Mouse (Mus musculus) limb, embryonic 10.5 days (tissue): ENCODE data around the gene Zfp747. TPM values are rescaled to one million over a fixed set of nuclear protein-coding genes. Genes with fewer than 3 reads are reported as not detected.

Experiments used
- DNase-seq: peaks from one replicate; pipeline ENCODE4 v3.0.0-alpha.2; 2017; ENCODE audit warnings: low spot score
- H3K27ac ChIP-seq: fragments of 300-500 bp; sonication (generic); 2 replicates; pipeline ENCODE4 v1.5.1; 2016; ENCODE audit warnings: mild to moderate bottlenecking
- H3K27me3 ChIP-seq: fragments of 300-500 bp; sonication (generic); 2 replicates; pipeline ENCODE4 v1.6.1; 2016; ENCODE audit warnings: low read depth, mild to moderate bottlenecking; ENCODE audit not compliant: poor library complexity, severe bottlenecking
- H3K36me3 ChIP-seq: fragments of 300-500 bp; sonication (generic); 2 replicates; pipeline ENCODE4 v1.6.1; 2016; ENCODE audit warnings: mild to moderate bottlenecking, moderate library complexity
- H3K4me1 ChIP-seq: fragments of 300-500 bp; sonication (generic); 2 replicates; pipeline ENCODE4 v1.6.1; 2016
- H3K4me3 ChIP-seq: fragments of 300-500 bp; sonication (generic); 2 replicates; pipeline ENCODE4 v1.5.1; 2016; ENCODE audit warnings: mild to moderate bottlenecking, moderate library complexity
- H3K9me3 ChIP-seq: fragments of 300-500 bp; sonication (generic); replicated peaks from 2 replicates; pipeline ENCODE4 v1.6.1; 2016; ENCODE audit warnings: mild to moderate bottlenecking
- WGBS: fragments of 180-500 bp; shearing (Covaris S2); methylation state at CpG from one replicate; pipeline ENCODE4 v1.1.7; 2016; 5-methylcytosine and 5-hydroxymethylcytosine counted together
- polyA plus RNA-seq: library from polyadenylated mRNA; unstranded; fragments of >200 nt; fragmentation: Nextera tagmentation; extraction: Ambion mirVana; gene quantifications from 2 replicates; pipeline ENCODE4 v1.2.1, GENCODE M21; 2016

Zfp747 gene
- polyA plus RNA-seq, 1 experiment from 2014 or later: 9.5 TPM

DNA sequence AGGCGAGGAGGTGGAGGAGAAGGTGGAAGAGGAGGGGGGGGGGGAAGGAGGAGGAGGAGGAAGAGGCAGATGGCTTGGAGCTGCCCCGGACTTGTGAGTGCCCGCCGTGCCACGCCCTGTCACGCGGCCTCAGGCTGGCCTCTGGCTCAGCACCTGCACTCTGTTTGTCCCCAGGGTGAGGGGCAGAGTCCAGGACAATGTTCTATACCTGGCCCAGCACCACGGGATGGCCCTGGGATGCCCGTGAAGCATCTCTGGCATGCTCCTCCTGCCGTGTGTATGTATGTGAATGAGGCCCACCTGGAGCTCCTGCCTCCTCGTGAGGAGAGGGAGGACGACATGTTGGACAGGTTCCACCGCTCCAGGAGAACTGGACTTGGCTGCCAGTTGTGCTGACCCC is 14.4 kb downstream of the Zfp747 start:
- no peak overlapping the region for H3K27ac ChIP-seq
- H3K4me3 ChIP-seq: no peak overlapping the region
- no peak for DNase-seq
- H3K36me3 ChIP-seq: no peaks in the 10 kb centered on the region
- 55% methylated on average over 13 of the region's 13 CpGs for WGBS
- peaks cover 52% of the 10 kb centered on the region for H3K27me3 ChIP-seq
- H3K4me1 ChIP-seq: peaks cover 10% of the 10 kb centered on the region
- H3K9me3 ChIP-seq: no peaks in the 10 kb centered on the region

DNA sequence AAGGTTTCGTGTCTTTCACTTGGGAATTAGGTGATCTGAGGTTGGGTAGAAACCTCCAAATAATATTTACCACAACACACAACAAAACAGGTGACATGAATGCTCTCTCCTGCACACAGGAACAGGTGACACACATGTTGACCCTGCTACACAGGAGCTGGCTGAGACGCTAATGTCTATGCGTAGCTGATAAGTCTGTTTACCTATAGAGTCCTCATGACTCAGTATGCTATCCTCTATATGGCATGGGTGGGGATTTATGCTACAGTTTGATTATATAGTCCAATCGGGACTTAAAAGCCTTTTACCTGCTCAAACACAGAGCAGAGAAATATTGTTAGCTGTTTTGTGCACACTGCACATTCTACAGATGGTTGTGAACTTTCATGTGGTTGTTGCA is 15.6 kb downstream of the Zfp747 start:
- no peak overlapping the region for H3K4me3 ChIP-seq
- peaks cover 10% of the 10 kb centered on the region for H3K4me1 ChIP-seq
- H3K36me3 ChIP-seq: no peaks in the 10 kb centered on the region
- H3K9me3 ChIP-seq: no peaks in the 10 kb centered on the region
- peaks cover 48% of the 10 kb centered on the region for H3K27me3 ChIP-seq
- no peak for DNase-seq
- WGBS: 83% methylated on average over 4 of the region's 4 CpGs
- no peak overlapping the region for H3K27ac ChIP-seq

DNA sequence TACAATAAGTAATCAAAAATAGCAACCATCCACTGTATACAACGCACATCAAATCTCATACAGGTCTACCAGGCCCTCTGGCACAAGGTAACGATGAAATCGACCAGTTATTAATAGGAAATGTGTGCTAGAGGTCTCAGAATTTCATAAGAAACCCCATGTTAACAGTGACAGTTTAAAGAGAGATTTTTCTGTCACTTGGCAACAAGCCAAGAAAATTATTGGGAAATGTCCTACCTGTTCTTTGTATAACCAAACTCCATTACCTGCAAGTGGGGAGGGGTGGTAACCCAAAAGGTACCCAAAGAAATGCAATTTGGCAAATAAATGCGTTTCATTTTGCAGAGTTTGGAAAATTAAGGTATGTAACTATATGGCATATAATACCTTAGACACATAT is 17.4 kb downstream of the Zfp747 start:
- Histone ChIP-seq H3K27me3 (peaks cover 30% of the 10 kb centered on the region), H3K4me3 (no peak overlapping the region), H3K27ac (no peak overlapping the region), H3K4me1 (peaks cover 3% of the 10 kb centered on the region), H3K9me3 (no peaks in the 10 kb centered on the region), H3K36me3 (no peaks in the 10 kb centered on the region)
- no peak for DNase-seq
- 72% methylated on average over 4 of the region's 4 CpGs for WGBS

DNA sequence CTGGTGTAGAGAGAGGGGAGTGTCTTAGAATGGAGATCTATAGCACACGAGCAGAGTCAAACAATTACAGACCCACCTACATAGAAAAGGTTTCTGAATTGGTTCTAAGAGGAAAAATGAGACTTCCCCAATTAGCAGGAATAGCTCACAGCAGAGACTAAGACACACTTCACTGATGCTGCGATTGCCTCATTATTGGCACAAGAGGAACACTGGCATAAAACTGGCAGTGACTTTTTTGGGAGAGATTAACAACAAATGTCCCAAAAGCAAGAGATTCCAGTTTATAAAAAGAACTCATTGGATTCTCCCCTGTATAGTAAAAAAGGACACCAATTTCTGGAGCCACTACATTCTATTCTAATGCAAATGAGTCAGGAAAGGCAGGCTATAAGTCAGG is 18.0 kb downstream of the Zfp747 start:
- H3K4me1 ChIP-seq: no peaks in the 10 kb centered on the region
- no peak for DNase-seq
- peaks cover 24% of the 10 kb centered on the region for H3K27me3 ChIP-seq
- WGBS: 73% methylated on average over 2 of the region's 2 CpGs
- H3K4me3 ChIP-seq: no peak overlapping the region
- no peak overlapping the region for H3K27ac ChIP-seq
- no peaks in the 10 kb centered on the region for H3K9me3 ChIP-seq
- H3K36me3 ChIP-seq: no peaks in the 10 kb centered on the region

DNA sequence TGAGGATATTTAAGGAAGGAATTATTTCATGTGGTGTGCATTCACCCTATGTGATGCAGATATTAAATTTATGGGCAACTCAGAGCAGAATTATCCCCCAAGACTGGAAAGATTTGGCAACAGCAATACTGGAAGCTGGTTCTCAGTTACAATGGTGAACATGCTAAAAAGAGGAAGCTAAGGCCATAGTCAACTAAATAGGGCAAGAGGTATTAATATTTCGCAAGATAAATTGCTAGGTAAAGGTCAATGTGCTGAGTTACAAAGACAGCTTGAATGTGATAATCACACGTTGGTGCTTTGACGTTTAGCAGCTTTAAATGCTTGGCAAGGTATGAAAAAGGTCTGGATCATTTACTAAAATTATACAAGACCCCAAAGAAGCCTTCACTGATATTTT is 20.1 kb downstream of the Zfp747 start:
- no peak overlapping the region for H3K27ac ChIP-seq
- 70% methylated on average over 3 of the region's 3 CpGs for WGBS
- H3K27me3 ChIP-seq: peaks cover 6% of the 10 kb centered on the region; the same call in 1 of the 2 replicates
- H3K9me3 ChIP-seq: no peaks in the 10 kb centered on the region
- H3K4me3 ChIP-seq: no peak overlapping the region
- no peaks in the 10 kb centered on the region for H3K36me3 ChIP-seq
- no peaks in the 10 kb centered on the region for H3K4me1 ChIP-seq
- no peak for DNase-seq

DNA sequence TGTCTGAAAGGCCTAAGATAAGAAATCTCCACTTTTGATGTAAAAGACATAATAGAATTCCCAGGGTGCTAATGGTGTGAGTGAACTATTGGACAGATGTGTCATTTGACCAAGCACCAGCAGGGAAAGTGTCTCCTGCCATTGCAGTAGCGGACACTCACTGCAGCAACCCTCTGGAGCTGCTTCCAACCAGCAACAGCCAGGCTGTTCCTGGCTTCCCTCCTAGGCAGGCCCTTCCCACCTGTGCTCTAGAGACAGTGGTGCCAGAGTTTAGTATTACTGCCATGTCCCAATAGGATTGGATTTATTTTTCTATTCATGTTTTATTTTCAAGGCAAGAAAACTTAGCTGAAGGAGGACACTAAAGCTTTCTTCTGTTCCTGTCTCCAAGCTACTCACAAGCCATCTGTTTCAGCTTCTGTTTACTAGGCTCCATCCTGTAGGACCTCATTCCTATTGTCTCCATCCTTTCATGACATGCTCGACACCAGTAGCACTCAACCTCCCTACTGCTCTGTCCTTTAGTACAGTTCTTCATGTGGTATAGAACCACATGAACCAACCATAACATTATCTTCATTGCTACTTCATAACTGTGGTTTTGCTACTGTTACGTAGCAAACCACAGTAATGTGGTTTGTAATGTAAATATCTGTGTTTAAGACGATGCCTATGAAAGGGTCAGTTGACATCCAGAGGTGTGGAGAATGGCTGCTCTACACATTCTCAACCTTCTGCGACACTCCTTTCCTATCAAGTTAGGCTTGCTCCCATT is 24.4 kb downstream of the Zfp747 start:
- Histone ChIP-seq H3K9me3 (no peaks in the 10 kb centered on the region), H3K27me3 (no peaks in the 10 kb centered on the region), H3K4me1 (peaks cover 14% of the 10 kb centered on the region), H3K27ac (no peak overlapping the region), H3K4me3 (no peak overlapping the region), H3K36me3 (no peaks in the 10 kb centered on the region)
- DNase-seq: no peak
- WGBS: 92% methylated on average over 5 of the region's 5 CpGs

DNA sequence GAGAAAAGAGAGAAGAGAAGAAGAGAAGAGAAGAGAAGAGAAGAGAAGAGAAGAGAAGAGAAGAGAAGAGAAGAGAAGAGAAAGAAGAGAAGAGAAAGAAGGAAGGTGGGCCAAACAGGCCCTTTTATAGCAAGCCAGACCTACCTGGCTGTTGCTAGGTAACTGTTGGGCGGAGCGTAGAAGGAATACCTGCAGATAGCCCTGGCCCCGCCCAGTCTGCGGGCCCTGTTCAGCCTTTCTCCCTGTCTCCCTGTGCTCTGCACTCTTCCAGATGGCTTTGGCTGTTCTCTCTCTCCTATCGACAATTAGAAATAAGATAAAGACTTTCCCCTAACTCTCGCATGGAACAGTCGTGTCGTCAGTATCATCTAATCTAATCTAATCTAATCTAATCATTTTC is 29.2 kb downstream of the Zfp747 start:
- Histone ChIP-seq H3K4me1 (peaks cover 38% of the 10 kb centered on the region), H3K4me3 (peak overlapping the region; percentile 92), H3K27me3 (no peaks in the 10 kb centered on the region), H3K27ac (peak overlapping the region; percentile 98; the same call in 1 of the 2 replicates), H3K9me3 (no peaks in the 10 kb centered on the region), H3K36me3 (peaks cover 27% of the 10 kb centered on the region)
- DNase-seq: no peak
- WGBS: 15% methylated on average over 8 of the region's 8 CpGs

DNA sequence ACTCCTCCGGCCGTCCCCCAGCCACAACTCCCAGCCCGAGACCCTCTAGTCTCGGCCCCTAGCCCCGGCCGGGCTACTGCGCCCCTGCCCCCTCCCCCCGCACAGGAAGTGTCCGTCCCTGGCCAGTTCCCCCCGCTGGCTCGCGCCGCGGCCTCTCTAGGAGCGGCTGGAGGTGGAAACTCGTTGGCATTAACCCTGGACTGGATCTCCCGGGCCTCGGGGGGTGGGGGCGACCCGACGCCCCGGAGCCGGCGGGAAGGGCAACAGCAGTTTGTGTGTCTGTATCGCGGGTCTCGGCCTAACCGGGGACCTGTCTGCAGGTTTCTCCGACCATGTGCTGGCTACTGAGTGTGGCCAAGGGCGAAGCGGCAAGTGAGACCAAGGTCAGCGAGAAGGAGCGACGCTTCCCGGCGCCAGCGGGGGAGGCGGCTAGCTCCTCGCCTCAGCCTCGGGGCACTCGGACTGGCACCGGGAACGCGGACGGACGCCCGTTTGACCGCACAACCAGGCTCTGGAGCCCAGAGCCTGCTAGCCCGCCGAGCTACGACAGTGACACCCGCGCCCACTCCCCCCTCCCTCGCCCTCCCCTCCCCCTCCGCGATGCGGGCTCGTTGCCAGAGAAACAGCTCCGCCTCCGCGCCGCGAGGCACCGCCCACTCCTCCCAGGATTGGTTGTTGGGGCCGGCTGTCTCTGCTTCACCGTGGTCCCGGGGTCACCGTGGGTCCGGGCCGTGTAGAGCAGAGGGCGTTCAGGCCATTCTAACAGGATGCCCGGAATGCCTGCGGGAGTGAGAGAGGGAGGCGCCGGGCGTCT is 30.1 kb downstream of the Zfp747 start, which contains the start of gene Zfp768:
Zfp768 (minus strand) TSS at position 78 of the 814 bp plus-strand sequence.
- Histone ChIP-seq H3K27ac (peak within 1 kb of the TSS; percentile 98), H3K4me1 (peaks cover 38% of the 10 kb centered on the region), H3K9me3 (no peaks in the 10 kb centered on the region), H3K36me3 (peaks cover 36% of the 10 kb centered on the region), H3K4me3 (peak within 1 kb of the TSS; percentile 92), H3K27me3 (no peaks in the 10 kb centered on the region)
- WGBS: under 1% methylated on average over 76 of the region's 76 CpGs
- peak; percentile 96 for DNase-seq

DNA sequence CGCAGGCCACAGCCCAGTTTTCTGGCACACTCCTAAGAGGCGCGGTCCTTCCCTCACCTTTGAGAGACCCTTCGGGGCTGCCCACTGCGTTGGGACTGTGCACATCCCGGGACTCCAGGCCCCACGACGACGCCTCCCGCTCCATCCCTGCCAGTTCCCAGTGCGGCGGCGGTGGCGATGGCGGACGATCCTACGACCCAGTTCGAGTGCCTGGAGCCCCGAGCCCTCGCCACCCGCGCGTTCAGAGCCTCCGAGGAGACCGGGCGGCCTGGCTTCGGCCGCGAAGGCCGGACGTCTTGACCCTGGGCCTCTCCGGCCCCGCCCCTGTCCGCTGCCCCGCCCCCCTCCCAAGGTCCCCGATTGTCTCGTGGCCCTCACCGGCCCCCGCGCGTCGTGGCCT is 30.8 kb downstream of the Zfp747 start:
- no peak for DNase-seq
- H3K4me3 ChIP-seq: peak overlapping the region; percentile 92
- H3K27me3 ChIP-seq: no peaks in the 10 kb centered on the region
- H3K36me3 ChIP-seq: peaks cover 39% of the 10 kb centered on the region
- peak overlapping the region; percentile 98 for H3K27ac ChIP-seq
- no peaks in the 10 kb centered on the region for H3K9me3 ChIP-seq
- peaks cover 34% of the 10 kb centered on the region for H3K4me1 ChIP-seq
- 1% methylated on average over 41 of the region's 42 CpGs for WGBS

DNA sequence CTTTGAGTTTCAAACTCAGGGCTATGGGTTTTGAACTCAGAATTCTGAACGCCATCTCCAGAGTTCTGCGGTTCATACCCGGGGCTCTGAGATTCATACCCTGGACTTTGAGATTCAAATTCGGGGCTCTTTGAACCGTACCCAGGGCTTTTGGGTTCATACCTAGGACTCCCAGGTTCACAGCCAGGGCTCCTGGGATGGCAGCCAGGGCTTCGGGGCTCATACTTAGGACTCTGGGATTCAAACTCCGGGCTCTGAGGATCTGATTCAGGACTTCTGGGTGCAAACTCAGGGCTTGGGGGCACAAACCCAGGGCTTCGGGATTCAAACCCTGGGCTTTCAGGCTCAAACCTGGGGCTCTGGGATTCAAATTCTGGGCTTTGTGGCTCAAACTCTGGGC is 31.5 kb downstream of the Zfp747 start:
- Histone ChIP-seq H3K36me3 (peaks cover 39% of the 10 kb centered on the region), H3K27ac (peak overlapping the region; percentile 98; the same call in 1 of the 2 replicates), H3K9me3 (no peaks in the 10 kb centered on the region), H3K4me3 (peak overlapping the region; percentile 92), H3K27me3 (no peaks in the 10 kb centered on the region), H3K4me1 (peaks cover 33% of the 10 kb centered on the region)
- no peak for DNase-seq
- 91% methylated on average over 8 of the region's 8 CpGs for whole genome bisulfite sequencing

DNA sequence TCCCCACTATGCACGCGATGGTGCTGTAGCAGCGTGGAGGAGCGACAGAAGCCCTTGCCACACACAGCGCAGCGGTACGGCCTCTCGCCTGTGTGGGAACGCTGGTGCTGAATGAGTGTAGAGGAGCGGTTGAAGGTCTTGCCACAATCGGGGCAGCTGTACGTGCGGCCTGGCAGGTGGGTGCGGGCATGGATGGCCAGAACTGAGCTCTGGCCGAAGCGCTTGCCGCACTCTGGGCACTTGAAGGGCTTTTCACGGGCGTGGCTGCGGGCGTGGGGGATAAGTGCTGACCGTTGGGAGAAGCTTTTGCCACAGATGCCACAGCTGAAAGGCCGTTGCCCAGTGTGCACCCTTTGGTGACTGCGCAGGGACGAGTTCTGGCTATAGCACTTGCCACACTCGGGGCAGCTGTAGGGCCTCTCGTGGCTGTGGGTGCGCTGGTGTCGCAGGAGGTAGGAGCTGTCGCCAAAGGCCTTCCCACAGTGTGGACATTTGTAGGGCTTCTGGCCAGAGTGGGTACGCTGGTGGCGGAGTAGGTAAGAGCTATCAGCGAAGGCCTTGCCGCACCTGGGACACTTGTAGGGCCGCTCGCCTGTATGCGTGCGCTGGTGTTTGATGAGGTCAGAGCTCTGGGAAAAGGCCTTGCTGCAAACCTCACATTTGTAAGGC is 32.4 kb downstream of the Zfp747 start:
- Histone ChIP-seq H3K4me3 (0 out of 2 replicates have a peak overlapping the region, but pooled peaks have one; percentile 14), H3K4me1 (peaks cover 33% of the 10 kb centered on the region), H3K27ac (no peak overlapping the region), H3K9me3 (no peaks in the 10 kb centered on the region), H3K36me3 (peaks cover 39% of the 10 kb centered on the region), H3K27me3 (no peaks in the 10 kb centered on the region)
- no peak for DNase-seq
- 94% methylated on average over 38 of the region's 38 CpGs for WGBS

DNA sequence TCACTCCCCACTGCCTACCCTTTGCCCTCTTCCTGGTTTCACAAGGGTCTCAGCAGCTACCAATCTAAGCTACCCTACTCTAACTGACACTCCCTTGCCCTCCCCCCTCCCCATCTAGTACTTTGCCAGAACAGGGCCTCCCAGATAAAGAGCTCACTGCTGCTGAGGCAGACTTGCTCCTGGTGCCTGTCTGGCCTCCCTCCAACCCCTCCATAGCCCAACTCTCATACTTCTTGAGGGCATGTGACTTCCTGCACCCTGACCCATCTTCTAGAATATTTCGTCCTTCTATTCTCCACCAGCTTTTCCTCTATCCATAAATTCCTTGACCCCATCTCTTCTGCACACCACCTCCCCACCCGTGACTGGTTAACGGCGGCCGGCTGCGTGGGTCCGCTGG is 33.0 kb downstream of the Zfp747 start:
- H3K36me3 ChIP-seq: peaks cover 39% of the 10 kb centered on the region
- no peak for DNase-seq
- H3K9me3 ChIP-seq: no peaks in the 10 kb centered on the region
- H3K27me3 ChIP-seq: no peaks in the 10 kb centered on the region
- no peak overlapping the region for H3K27ac ChIP-seq
- peaks cover 33% of the 10 kb centered on the region for H3K4me1 ChIP-seq
- 91% methylated on average over 7 of the region's 7 CpGs for WGBS
- 0 out of 2 replicates have a peak overlapping the region, but pooled peaks have one; percentile 14 for H3K4me3 ChIP-seq
